Mouse (Mus musculus) lung, adult 2 months (tissue): ENCODE results near the gene Ints13. TPM values are rescaled to one million over a fixed set of nuclear protein-coding genes. Genes with fewer than 3 reads are reported as not detected.

ENCODE experiments used
- DNase-seq: peaks from one replicate; pipeline ENCODE4 v3.0.0; 2022
- H3K4me1 ChIP-seq: fragments of 200-500 bp; 2 replicates; pipeline ENCODE4 v1.6.1; 2011; ENCODE audit warnings: low read length; ENCODE audit not compliant: control insufficient read depth, insufficient read depth
- H3K4me3 ChIP-seq: fragments of 200-500 bp; replicated peaks from 2 replicates; pipeline ENCODE3; 2011; ENCODE audit warnings: low read depth, mild to moderate bottlenecking, control low read depth, low read length; ENCODE audit errors: extremely low read depth
- CTCF ChIP-seq: fragments of 200-500 bp; IDR thresholded peaks from 2 replicates; pipeline ENCODE4 v1.5.1; 2011; ENCODE audit warnings: mild to moderate bottlenecking, low read length, control low read depth; ENCODE audit not compliant: insufficient read depth
- POLR2A ChIP-seq: fragments of 200-500 bp; IDR thresholded peaks from 2 replicates; pipeline ENCODE4 v1.6.1; 2011; ENCODE audit warnings: low read depth, mild to moderate bottlenecking, control low read depth, low read length, borderline replicate concordance; ENCODE audit errors: extremely low read depth
- WGBS: fragments of 180-500 bp; shearing (Covaris S2); methylation state at CpG from one replicate; pipeline ENCODE4 v1.1.7; 2018; 5-methylcytosine and 5-hydroxymethylcytosine counted together
- polyA plus RNA-seq: library from polyadenylated mRNA; depleted of rRNA; stranded (reverse); fragments of >200 nt; gene quantifications from 2 replicates; pipeline ENCODE4 v1.2.3, GENCODE M21; 2012; rRNA removed

Ints13 gene
- polyA plus RNA-seq: 10.0 and 13.1 TPM in 2 replicates

DNA sequence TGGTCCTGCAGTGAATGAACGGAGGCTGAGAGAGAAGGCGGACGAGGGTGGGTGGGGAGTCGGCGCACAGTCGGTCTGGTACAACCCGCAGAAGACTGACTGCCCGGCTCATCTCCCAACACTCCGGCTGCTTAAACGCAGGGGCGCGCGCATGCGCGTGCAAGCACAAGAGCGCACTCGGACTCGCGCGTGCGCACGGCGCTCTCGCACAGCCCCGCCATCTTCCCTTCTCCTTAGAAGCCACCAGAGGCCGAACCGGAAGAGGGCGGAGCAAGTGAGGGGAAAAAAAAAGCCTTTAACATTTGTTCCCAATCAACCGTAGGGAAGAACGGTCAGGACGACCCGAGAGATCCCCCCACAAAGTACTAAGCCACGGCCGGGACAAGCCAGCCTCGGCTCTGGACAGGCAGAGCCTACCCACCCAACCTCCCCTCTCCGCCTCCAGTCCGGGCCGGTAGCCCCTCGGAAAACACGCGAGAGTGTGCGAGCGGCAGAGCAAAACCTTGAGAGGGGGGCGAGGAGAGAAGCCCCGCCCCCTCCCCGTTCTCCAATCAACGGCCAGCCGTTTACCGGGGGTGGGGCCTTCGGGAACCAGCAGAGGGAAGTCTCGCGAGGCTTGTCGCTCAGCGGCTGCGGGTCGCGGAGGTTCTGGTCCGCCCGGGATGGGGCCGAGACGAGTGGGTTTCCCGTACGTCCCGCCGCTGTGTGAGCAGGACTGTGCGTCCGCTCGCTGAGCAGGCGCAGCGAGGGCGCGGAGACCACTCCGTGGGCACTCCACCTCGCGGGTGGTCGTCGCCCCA is at the start of gene Ints13:
TSS of gene Ints13 (minus strand) at position 526 of the 800 bp plus-strand sequence.
- H3K4me1 ChIP-seq: peaks cover 8% of the 10 kb centered on the region
- WGBS: under 1% methylated on average over 76 of the region's 77 CpGs
- TF ChIP-seq POLR2A: peak; percentile 86
- no peak for TF ChIP-seq CTCF
- peak within 1 kb of the TSS; percentile 91 for H3K4me3 ChIP-seq
- DNase-seq: peak; percentile 96

DNA sequence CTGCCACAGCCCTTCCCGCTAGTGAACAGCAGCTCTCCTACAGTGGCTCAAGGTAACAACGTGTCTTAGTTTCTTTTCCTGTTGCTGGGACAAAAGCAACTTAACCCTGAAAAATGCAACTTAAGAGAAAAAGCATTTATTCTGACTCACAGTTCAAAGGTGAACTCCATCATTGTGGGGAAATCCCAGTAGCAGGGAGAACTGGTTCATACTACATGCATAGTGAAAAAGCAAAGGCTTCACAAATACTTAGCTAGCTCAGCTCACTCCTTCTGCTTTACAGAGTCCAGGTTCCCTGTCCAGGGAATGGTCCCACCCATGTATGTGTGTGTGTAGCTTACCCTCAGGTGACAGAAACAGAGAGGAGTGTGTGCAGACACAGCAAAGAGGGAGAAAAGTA is 39.0 kb upstream of the Ints13 start:
- 87% methylated on average over 2 of the region's 2 CpGs for WGBS
- no peak for TF ChIP-seq CTCF
- no peak for TF ChIP-seq POLR2A
- H3K4me3 ChIP-seq: no peak overlapping the region
- no peak for DNase-seq
- no peaks in the 10 kb centered on the region for H3K4me1 ChIP-seq

DNA sequence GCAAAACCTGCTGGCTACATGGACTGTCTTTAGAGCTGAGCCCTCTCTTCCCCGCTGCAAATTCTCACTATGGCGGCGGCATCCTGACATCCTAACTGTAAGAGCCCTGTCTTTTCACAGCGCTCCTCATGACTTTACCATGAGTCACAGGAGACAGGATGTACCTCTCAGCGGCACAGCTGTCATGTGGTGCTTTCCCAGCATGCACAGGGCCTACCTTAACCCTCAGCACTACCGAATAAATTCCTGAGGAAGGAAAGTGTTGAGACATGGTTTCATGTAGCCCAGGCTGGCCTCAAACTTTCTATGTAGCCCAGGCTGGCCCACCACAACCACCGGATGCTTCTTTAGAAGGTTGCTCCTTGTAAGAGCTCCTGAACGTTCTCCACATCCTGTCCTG is 38.3 kb upstream of the Ints13 start:
- H3K4me3 ChIP-seq: no peak overlapping the region
- DNase-seq: no peak
- 85% methylated on average over 8 of the region's 8 CpGs for WGBS
- H3K4me1 ChIP-seq: no peaks in the 10 kb centered on the region
- no peak for TF ChIP-seq POLR2A
- TF ChIP-seq CTCF: no peak

DNA sequence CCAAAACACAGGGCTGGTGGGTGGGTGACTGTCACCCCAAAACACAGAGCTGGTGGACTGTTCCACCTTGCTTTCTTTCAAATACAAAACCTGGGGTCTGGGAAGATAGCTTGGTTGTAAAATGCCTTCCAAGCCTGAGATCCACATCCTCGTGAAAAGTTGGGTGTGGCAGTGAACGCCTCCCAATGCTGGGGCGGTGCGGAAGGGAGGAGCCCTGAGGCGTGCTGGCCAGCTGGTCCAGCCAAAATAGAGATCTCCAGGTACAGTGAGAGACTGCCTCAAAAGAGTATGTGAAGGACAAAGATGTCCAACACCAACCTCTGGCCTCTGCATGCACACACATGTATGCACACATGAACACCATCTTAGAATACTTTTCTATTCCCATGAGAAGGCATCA is 36.9 kb upstream of the Ints13 start:
- no peak overlapping the region for H3K4me3 ChIP-seq
- TF ChIP-seq POLR2A: no peak
- TF ChIP-seq CTCF: no peak
- no peaks in the 10 kb centered on the region for H3K4me1 ChIP-seq
- no peak for DNase-seq
- WGBS: 90% methylated on average over 5 of the region's 5 CpGs

DNA sequence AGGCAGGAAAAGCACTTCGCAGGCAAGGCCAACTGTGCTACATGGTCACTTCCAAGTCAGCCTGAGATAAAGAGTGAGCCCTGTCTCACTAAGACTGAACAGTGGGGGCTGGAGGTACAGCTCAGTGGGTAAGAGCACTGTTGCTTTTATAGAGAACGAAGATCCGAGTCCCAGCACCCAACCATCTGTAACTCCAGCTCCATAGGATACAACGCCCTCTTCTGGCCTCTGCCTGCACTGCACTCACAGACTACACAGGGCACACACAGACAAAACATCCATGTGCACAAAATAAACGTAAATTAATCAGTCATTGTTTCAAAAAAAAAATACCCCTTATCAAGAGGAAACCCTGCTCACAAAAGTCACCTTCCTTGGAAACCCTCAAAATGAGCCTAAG is 36.3 kb upstream of the Ints13 start:
- Histone ChIP-seq H3K4me3 (no peak overlapping the region), H3K4me1 (no peaks in the 10 kb centered on the region)
- 88% methylated on average over 5 of the region's 5 CpGs for WGBS
- DNase-seq: no peak
- TF ChIP-seq POLR2A: no peak
- TF ChIP-seq CTCF: no peak

DNA sequence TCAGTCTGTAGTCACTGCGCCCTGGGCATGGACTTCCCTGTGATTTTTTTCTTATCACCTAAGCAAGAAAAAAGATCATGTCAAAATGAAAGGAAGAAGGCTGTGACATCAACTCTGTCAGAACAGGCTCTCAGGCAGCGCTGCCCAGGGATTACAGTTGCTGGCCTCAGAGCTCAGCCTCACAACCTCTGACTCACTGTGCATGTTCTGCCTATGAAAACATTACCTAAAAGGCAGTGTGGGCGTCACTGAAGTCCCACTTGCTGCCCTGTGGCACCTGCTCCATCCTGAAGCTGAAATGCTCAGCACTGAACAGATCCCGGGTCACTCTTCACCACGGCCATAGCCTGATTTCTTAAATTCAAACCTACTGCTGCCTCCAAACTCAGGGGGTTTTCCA is 35.1 kb upstream of the Ints13 start:
- Histone ChIP-seq H3K4me3 (no peak overlapping the region), H3K4me1 (no peaks in the 10 kb centered on the region)
- no peak for DNase-seq
- 91% methylated on average over 5 of the region's 5 CpGs for WGBS
- TF ChIP-seq POLR2A: no peak
- no peak for TF ChIP-seq CTCF

DNA sequence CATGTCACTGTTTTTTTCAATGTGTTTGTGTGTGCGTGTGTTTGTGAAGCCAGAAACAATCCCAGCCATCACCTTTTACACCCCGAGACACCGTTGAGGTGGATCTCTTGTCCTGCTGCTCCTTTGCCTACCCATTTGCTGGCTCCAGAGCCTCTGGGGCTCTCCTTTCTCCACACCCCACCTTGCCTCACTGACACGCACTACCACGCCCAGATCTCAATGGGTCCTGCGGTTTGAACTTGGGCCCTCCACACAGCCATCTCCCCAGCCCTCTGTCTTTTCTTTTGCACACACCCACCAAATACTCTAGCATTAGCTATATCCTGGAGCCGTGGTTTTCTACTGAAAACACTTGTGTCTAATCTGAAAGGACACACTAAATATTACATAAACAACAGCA is 34.3 kb upstream of the Ints13 start:
- DNase-seq: no peak
- TF ChIP-seq CTCF (no peak), POLR2A (no peak)
- Histone ChIP-seq H3K4me1 (no peaks in the 10 kb centered on the region), H3K4me3 (no peak overlapping the region)
- 89% methylated on average over 7 of the region's 7 CpGs for WGBS

DNA sequence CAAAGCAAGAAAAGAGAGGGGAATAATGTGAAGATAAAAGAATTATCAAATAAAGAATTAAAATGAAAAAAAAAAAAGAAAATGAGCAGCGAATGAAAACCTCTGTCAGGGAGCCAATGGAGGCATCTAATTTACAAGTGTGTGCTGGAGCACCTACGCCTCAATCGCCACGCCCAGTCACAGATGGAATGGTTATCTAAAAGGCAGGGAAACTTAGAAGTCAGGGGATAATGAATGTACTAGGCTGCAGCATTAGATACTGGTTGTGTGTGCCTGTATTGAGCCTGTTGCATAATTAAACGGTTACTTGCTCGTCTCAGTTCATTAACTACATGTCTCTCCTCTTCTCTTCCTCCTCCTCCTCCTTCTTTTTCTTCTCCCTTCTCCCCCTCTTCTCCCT is 33.8 kb upstream of the Ints13 start:
- WGBS: 95% methylated on average over 6 of the region's 6 CpGs
- TF ChIP-seq CTCF: no peak
- no peak for TF ChIP-seq POLR2A
- DNase-seq: no peak

DNA sequence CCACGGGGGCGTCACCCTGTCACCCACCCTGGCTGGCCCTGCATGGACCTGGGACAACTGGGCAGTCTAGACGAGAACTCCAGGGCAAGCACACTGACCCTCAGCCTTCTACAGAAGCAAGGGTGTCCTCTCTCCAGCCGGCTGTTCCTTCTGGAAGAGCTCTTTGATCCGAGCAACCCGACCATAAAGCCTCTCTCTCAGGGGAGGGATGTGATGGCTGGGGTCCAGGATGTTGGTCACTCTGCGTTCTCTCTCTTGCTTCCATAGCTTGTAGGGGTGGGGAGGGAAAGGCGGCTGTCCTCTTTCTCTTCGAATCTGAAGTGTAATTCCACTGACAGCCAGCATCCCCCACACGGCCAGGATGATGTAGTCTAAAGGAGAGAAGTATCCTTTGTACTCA is 26.0 kb upstream of the Ints13 start:
- no peak overlapping the region for H3K4me3 ChIP-seq
- WGBS: 84% methylated on average over 10 of the region's 10 CpGs
- TF ChIP-seq CTCF (no peak), POLR2A (no peak)
- DNase-seq: no peak
- H3K4me1 ChIP-seq: no peaks in the 10 kb centered on the region

More for the DNA sequence above, 33.8 kb upstream of the Ints13 start:
- no peak overlapping the region for H3K4me3 ChIP-seq
- H3K4me1 ChIP-seq: no peaks in the 10 kb centered on the region

DNA sequence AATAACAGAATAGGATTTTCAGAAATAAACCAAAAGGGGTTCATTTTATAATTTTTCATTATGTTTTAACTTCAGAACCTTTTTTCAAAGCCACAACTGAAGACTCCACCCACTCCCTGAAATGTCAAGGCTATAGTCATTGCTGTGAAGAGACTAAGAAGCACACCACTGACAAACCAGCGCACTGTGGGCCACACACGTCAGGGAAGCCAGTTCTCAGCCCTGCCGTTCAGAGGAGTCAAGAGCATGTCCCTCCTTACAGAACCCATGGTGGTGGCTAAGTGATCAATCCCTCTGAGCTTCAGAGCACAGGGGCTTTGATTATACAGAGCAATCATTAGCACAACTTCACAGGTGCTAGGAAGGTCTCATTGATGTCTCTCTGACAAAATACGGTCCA is 25.0 kb upstream of the Ints13 start:
- no peak for TF ChIP-seq CTCF
- TF ChIP-seq POLR2A: no peak
- no peak for DNase-seq
- 73% methylated on average over 4 of the region's 4 CpGs for WGBS
- Histone ChIP-seq H3K4me1 (no peaks in the 10 kb centered on the region), H3K4me3 (no peak overlapping the region)
